Mouse (Mus musculus) limb, embryonic 13.5 days (tissue): ENCODE data around the gene Gm3043. TPM values are rescaled to one million over a fixed set of nuclear protein-coding genes. Genes with fewer than 3 reads are reported as not detected.
"Not testable (repeated sequence)": the region's sequence is repeated elsewhere in the genome, so short reads cannot be mapped to it uniquely, and the experiment has no call there.

Experiments
- ATAC-seq: fragments of 200-750 bp; cut with Nextera tagmentation; 2 replicates; pipeline ENCODE4 v1.8.0; 2017; ENCODE audit warnings: low read depth, moderate number of reproducible peaks, moderate TSS enrichment; ENCODE audit not compliant: low FRiP score
- H3K27ac ChIP-seq: fragments of 300-500 bp; sonication (generic); 2 replicates; pipeline ENCODE4 v1.5.1; 2015; ENCODE audit warnings: inconsistent platforms, mild to moderate bottlenecking, moderate library complexity
- H3K27me3 ChIP-seq: fragments of 300-500 bp; sonication (generic); 2 replicates; pipeline ENCODE4 v1.6.1; 2015; ENCODE audit warnings: mild to moderate bottlenecking, inconsistent platforms
- H3K36me3 ChIP-seq: fragments of 300-500 bp; sonication (generic); 2 replicates; pipeline ENCODE4 v1.6.1; 2015; ENCODE audit warnings: inconsistent platforms, mild to moderate bottlenecking, moderate library complexity
- H3K4me1 ChIP-seq: fragments of 300-500 bp; sonication (generic); 2 replicates; pipeline ENCODE4 v1.6.1; 2015; ENCODE audit warnings: inconsistent platforms
- H3K4me2 ChIP-seq: fragments of 300-500 bp; sonication (generic); replicated peaks from 2 replicates; pipeline ENCODE4 v1.6.1; 2015; ENCODE audit warnings: inconsistent platforms, mild to moderate bottlenecking, moderate library complexity
- H3K4me3 ChIP-seq: fragments of 300-500 bp; sonication (generic); 2 replicates; pipeline ENCODE4 v1.5.1; 2015; ENCODE audit warnings: moderate library complexity, mild to moderate bottlenecking, inconsistent platforms
- H3K9ac ChIP-seq: fragments of 300-500 bp; sonication (generic); 2 replicates; pipeline ENCODE4 v1.6.1; 2015; ENCODE audit warnings: mild to moderate bottlenecking, inconsistent platforms
- H3K9me3 ChIP-seq: fragments of 300-500 bp; sonication (generic); 2 replicates; pipeline ENCODE4 v1.6.1; 2016; ENCODE audit warnings: inconsistent platforms
- WGBS: fragments of 180-500 bp; shearing (Covaris S2); methylation state at CpG from one replicate; pipeline ENCODE4 v1.1.7; 2015; 5-methylcytosine and 5-hydroxymethylcytosine counted together
- polyA plus RNA-seq: library from polyadenylated mRNA; unstranded; fragments of >200 nt; fragmentation: Nextera tagmentation; extraction: Ambion mirVana; gene quantifications from 2 replicates; pipeline ENCODE4 v1.2.1, GENCODE M21; 2015

Gene Gm3043
- polyA plus RNA-seq = not detected in 2 replicates

- not testable (repeated sequence) for H3K4me2 ChIP-seq, H3K36me3 ChIP-seq, H3K4me3 ChIP-seq, H3K9me3 ChIP-seq, H3K27ac ChIP-seq, H3K9ac ChIP-seq, ATAC-seq, H3K4me1 ChIP-seq, H3K27me3 ChIP-seq
- no CpG with 5 or more reads among the region's 3 CpGs for WGBS
Observed at GRCm38 (mm10) chr14:3688483-3688882, at the start of gene Gm3043. Gene Gm3043, plus strand, starts transcription at chr14:3688783.

GRCm38 (mm10) chr14:3651730-3652129, 36.9 kb upstream of the Gm3043 start, which contains the start of gene Gm3020:
Gene Gm3020, plus strand, starts transcription at chr14:3652030.
- ATAC-seq = not testable (repeated sequence)

More at GRCm38 (mm10) chr14:3651730-3652129, 36.9 kb upstream of the Gm3043 start, which contains the start of gene Gm3020:
- not testable (repeated sequence) for H3K4me3 ChIP-seq, H3K36me3 ChIP-seq, H3K4me2 ChIP-seq, H3K4me1 ChIP-seq, H3K9ac ChIP-seq, H3K9me3 ChIP-seq, H3K27me3 ChIP-seq, H3K27ac ChIP-seq
- no CpG with 5 or more reads among the region's 32 CpGs for WGBS

Other genes with a start within 250 kb of the Gm3043 start
- gene Gm10408, start 239.4 kb upstream of the Gm3043 start, polyA plus RNA-seq = not detected in 2 replicates
- not detected in 2 replicates for gene Gm3012, start 54.3 kb upstream of the Gm3043 start, polyA plus RNA-seq
- 0.86 and 1.3 TPM in 2 replicates for gene Gm3020, start 36.8 kb upstream of the Gm3043 start, polyA plus RNA-seq
- 0.63 TPM in 1 of 2 replicates, not detected in the other for gene Gm3002, start 121.3 kb downstream of the Gm3043 start, polyA plus RNA-seq
- gene Gm3033, start 157.5 kb downstream of the Gm3043 start, polyA plus RNA-seq = 0.17 TPM in 1 of 2 replicates, not detected in the other
- gene Gm2916, start 195.4 kb downstream of the Gm3043 start, polyA plus RNA-seq = not detected in 2 replicates
- gene Gm3029, start 243.0 kb downstream of the Gm3043 start, polyA plus RNA-seq = not detected in 2 replicates